Mouse (Mus musculus) right cerebral cortex, postnatal 4 days (tissue): ENCODE data around the gene Pitpnb.

ENCODE experiments used
- DNase-seq: peaks from one replicate; pipeline ENCODE4 v3.0.0-alpha.2; 2022

The Pitpnb gene

DNA sequence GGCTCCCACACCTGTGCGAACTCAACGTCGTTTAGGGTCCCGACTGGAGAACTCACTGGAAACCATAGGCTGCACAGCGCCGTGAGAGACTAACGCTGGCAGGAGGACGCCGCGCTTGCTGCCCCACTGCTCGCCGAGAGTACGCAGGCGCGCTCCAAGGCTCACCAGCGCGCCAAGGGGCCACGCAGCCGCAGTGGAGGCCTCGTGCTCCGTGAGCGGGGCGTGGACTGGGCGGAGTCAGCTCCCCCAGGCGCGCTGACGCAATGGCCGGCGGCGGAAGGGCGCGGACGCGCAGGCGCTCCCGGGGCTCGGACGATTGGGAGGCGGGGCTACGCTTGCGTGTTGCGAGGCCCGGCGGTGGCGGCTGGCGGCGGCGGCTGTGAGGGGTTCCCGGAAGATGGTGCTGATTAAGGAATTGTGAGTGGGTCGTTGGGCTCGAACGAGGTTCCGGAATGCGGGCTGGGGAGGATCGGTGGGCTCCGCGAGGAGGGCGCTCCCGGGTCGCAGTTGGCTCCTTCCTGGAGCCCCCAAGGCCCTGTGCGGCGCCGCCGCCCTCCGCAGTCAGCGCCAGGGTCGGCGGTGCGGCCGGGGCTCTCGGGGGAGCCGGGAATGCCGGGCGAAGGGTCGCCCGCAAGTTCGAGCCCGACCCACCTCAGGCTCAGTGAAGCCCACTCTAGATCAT lies at the start of gene Pitpnb:
Gene Pitpnb, plus strand, starts transcription at position 347 of the 682 bp plus-strand sequence.
- peak; percentile 98 for DNase-seq

DNA sequence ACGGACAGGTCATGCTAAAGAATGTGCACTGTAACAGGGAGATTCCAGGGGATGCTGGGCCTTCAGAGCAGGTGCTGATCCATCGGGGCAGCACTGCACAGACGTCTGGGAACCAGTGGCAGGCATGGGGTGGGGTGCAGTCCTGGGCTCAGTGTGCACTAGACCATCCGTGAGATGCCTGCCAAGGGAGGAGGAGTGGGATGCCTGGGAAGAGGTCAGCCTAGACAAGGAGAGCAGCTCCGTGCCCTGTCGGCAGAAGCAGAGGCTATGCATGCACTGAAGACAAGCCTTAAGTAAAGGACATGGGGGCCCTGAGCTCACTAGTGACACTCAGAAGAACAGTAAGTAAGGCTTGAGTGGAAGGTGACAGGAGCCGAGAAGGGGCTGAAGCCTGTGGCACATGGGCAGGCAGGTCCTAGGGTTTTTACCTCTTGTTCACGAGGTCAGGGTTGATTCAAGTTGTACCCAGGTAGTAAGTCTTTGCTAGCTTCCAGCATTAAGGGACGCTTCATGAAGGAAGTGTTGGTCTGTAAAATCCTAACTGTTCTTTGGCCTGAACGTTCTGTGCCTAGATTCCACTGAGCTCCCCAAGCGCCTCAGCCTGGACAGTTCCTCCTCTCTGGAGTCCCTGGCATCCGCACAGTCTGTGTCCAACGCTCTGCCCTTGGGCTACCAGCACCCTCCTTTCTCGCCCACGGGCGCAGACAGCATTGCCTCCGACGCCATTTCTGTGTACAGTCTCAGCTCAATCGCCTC lies 46.0 kb upstream of the Pitpnb start:
- no peak for DNase-seq

DNA sequence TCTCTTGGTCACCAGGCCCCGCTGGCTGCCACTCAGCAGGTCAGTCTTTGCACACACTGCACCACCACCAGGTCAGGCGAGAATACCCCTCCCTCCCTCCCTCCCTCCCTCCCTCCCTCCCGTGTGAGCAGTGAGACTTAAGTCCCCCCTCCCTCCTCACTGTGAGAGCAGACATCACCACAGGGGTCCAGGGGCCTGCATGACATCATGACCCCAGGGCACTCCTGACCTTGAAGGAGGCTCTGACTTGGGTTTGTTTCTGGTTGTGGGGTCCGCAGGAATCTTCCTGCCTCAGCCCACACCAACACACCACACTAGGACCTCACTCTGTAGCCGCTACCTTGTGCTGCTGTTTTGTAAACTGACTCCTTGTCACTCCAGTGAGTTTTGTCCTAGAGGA lies 43.0 kb upstream of the Pitpnb start:
- DNase-seq = no peak

DNA sequence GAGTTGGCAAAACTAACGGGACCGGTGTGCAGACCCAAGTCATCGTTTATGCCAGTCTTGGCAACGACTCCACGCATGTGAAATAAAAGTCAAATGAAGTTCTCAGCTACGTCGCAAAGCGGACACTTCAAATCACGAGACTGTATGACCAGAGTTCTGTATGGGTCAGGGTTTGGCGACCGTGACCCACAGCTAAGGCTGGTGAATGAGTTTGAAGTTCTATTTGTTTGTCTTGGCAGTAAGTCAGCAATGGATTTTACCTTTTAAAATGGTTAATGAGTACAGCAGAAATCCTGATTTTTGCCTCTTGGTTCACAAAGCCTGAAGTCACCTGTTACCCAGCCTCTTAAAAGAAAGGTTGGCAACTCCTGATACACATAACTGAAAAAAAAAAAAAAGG lies 42.1 kb upstream of the Pitpnb start:
- DNase-seq = no peak

DNA sequence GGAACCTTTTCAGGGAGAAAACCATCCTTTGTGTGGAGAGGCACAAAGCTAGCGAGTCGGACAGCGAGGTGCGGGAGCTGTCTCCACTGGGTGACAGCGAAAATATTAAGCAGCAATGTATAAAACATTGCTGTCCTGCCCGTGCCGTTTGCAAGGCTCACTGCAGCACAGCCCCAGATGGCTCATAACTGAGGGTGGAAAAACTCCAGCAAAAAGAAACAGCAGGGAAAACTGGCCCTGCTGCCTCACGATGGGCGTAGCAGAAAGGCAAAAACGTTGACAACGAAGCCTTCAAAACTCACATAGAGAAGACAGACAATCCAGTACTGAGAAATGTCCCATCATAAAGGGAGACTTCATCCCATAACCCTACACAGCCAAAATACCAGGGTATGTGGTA lies 40.5 kb upstream of the Pitpnb start:
- DNase-seq = no peak

DNA sequence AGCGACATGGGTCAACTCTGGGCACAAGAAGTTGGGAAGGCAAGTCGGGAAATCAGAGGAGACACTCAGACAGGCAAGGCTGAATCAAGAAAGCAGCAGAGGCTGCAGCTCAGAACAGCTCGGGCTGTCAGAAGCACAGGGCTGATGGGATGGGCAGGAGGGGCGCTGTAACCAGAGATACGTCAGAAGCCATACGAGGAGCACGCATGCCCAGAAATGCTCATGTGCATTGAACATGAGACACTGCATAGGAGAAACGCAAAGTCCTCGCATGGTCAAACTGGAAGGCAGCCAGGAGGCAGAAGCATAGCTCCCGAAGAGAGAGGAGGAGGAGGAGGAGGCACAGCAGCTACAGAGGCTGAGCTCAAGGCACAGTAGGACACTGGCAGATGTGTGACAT lies 38.9 kb upstream of the Pitpnb start:
- DNase-seq = peak; percentile 70

DNA sequence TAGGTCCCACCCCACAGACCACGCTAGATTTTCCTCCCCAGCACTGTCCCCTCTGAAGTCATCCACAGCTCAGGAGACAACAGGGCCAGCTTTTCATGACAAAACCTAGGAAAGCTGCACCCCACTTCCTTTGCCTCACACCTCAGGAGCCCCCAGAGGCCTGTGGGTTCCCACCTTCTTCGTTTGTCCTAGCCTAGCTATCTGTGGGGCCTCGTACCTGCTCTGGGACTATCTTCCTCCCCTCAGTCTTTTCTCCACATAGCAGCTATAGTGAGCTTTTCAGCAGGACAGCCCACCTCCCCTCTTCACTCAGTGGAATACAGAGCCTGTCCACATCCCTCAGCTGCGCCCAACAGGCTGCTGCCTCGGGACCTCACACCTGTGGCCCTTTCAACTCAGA lies 32.8 kb upstream of the Pitpnb start:
- no peak for DNase-seq

DNA sequence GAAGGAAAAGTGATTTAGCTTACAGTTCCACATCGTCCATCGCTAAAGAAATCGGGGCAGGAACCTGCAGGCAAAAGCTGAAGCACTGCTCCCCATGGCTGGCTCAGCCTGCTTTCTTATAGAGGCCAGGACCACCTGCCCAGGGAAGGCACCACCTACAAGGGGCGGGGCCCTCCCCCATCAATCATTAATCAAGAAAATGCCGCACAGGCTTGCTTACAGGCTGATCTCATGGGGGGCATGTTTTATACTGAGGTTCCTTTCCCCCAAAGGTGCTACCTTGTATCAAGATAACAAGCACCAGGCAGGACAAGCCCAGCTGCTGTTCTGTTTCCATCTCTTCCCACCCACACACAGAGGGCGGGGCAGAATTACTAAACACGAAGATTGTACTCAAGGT lies 31.9 kb upstream of the Pitpnb start:
- no peak for DNase-seq

DNA sequence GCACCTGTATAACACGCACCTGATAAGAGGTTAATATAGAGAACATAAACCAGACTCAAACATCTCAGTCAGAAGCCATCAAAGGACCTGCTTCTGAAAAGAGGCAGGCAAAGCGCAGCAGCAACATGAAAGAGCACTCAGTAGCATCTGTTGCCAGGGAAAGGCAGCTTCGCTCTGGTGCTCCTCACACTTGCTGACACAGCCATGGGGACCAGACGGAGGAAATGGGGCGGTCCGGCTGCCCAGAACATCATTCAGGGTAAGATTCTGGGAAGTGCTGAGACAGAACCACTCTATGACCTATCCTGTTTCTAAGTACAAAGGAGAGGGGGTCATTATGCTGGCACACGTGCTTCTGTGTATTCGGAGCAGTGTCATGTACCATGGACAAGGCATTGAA lies 29.8 kb upstream of the Pitpnb start:
- no peak for DNase-seq

DNA sequence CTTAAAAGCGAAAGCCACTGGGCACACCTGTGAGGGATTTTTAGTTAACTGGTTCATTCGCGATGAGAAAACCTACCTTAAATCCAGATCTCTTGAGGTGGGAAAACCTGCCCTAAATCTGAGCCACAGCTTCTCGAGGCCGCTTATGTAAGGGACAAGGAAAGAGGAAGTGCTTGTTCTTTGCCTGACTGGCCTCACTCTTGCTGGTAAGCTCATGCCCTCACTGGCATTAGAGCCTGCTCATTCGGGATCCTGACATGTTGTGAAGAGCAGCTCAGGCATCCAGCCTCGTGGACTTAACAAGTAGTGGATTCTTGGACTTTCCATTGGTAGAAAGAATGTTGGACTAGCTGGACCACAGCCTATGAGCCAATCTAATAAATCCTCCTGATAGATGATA lies 28.8 kb upstream of the Pitpnb start:
- DNase-seq = no peak

DNA sequence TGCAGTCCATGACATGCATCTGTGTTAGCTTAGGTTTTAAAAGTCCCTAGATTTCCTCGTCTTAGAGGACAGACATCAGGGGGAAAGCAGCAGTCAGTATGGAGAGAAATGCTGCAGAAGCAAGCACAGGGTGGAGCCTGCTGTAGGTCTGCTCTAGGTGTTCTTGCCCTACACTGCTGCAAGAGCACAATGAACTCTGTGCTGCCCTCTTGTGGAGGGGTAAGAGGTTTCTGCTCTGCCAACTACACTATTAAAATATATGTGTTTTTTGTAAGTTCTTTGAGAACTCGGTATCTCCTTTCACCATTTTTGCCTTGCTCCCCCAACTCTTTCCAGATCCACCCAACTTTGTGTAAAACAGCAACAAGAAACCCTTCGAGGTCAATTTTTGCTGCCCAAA lies 25.8 kb upstream of the Pitpnb start:
- no peak for DNase-seq

DNA sequence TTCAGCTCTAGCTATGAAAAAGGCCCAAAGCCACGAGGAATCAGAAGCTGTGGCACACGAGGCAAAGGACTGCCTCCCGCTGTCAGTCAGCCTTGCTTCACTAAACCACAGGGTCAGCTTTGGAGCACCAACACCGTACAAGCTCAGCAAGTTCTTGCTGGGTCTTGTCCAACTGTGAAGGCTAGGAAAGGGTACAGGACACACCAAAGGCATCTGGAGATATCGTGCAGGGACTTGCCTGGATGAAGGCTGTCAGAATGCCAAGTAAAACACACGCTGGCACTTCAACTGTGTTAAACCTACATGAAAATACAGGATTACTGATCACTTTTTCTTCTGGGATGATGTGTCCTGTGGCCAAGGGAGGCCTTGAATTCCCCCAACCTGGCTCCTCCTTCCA lies 20.4 kb upstream of the Pitpnb start:
- DNase-seq = no peak

DNA sequence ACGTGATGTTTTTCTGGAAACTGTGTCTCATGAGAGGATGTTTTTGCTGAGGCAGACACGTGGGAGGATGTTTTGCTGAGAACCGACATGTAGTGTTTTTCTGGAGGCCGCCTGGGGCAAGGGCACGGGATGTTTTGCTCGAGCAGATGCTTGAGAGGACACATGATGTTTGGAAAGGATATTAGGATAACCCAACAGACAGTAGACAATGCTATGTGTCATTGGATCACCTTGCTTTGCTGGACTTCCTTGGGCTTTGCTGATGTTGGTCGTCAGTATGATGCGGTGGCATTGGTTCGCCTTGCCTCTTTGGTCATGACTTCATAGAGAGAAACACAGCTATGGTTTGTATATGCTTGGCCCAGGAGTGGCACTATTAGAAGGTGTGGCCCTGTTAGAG lies 16.7 kb upstream of the Pitpnb start:
- DNase-seq = no peak

DNA sequence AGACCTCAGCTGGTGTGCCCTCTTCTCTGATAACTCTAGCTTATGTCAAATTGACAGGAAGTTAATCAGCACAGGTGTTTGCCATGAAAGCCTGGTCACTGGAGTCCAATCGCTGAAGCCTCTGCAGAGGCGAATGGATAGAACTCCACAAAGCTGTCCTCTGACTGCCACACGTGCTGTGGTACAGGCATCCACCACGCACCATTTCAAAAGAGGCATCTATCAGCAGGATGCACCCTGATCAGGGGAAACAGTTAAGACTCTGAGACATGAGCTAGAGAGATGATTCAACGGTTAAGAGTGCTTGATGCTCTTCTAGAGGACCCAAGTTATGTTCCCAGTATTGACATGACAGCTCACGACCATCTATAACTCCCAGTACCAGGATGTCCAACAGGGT lies 15.5 kb upstream of the Pitpnb start:
- DNase-seq = no peak

DNA sequence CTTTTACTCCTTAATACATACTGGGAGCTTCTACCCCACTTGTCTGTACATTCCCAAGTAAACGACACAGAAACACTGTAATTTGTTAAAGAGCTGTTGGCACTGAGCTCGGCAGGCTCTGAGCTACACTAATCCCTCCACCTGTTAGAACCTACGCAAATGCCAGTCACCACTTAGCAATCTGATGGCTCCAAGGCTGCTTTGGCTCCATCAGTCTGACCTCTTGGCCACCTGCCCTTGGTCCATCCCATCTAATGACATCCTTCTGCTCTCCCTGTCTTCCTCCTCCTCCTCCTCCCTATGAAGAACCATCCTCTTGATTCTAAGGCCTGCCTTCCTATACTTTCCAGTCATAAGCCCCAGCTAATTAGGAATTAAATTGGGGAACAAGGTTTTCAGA lies 13.0 kb upstream of the Pitpnb start:
- DNase-seq = no peak

DNA sequence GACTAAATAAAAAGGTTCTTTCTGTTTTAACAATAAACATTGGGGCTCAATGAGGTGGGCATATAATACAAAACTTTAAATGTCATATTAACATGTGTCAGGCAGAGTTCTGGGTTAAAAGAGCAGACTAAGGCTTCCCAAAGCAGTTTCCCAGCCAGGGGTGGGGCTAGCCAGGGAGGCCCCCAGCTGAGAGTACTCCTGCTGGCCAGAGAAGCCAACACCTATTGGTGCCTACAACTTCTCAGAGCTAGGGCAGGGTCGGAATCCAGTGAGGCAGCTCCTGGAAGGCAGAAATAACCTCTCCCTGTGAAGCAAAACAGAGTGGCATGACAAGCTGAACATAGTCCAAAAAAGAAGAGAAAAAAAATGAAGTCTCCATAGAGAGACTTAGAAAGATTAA lies 11.6 kb upstream of the Pitpnb start:
- no peak for DNase-seq

DNA sequence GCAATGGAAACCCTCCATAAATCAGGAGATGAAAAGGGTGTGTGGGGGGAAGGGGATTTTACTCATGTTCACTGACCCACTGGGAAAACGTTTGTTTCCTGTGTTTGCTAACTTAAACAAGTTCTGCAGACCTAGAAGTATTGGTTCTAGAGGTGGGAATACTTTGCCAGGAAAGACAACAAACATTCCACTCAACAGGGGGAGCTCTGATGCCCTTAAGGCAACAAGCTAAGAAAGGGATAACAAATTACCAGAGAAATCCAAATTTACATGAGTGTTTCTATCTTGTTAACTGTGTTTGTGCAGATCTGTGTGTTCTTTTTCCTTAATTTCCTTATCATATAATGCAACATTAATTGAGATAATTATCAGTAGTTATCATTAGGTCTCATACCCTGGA lies 4.8 kb upstream of the Pitpnb start:
- no peak for DNase-seq

DNA sequence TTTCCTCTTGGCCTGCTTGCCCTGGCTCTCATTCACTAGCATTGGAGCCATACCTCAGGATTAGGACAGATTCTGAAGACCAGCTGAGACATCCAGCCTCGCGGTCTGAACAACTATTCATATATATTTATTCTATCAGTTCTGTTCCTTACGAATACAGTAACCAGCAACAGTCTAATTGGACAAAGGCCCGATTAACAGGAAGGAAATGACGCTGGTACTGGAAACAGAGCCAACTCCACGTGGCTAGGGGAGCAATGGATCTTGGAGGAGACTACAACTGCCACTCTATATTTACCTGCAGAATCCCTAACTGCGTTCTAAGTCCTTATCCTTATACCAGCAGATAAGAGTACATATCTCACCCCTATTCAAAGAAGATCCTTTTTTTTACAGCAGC lies 3.1 kb upstream of the Pitpnb start:
- no peak for DNase-seq

DNA sequence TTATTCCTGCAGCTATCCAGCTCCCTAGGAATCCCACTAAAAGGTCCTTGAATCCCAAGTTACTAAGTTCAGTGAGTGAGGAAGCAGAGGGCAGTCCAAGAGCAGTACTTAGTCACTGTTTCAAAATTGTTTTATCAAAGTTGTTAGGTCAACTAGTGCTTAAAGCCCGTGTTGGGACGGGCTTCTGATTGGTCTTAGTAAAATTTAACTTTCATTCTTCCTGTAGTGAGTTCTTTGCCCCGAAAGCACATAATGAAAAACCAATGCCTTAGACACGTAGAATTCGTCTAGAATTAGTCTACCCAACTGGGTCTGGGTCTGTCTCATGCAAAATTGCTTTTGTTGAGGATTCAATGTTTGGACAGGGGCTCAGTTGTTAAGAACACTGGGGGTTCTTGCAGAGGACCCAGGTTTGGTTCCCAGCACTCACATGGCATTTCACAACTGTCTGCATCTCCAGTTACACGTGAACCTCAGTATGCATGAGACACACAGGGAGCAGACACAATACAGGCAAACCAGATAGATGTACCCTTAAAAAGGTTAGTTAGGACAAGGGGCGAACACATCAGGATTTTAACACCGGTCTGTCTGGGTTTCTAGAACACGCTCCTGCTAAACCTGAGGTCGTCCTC lies 664 bp upstream of the Pitpnb start:
- DNase-seq = no peak

DNA sequence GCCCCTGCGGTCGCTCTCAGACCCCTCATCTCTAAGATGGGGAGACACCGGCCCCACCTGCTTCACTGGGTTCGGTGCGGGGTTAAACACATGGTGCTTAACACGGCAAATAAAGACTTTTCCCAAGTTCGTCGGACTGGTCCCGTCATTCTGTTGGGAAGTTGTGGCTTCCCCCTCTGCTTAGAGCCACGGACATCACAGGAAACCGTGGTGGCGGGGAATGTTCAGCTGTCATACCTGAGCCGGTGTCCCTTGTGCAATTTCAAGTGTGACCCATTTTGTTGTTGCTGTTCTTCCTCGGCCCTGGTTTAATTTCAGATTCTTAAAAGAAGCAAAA lies 504 bp downstream of the Pitpnb start:
- no peak for DNase-seq

DNA sequence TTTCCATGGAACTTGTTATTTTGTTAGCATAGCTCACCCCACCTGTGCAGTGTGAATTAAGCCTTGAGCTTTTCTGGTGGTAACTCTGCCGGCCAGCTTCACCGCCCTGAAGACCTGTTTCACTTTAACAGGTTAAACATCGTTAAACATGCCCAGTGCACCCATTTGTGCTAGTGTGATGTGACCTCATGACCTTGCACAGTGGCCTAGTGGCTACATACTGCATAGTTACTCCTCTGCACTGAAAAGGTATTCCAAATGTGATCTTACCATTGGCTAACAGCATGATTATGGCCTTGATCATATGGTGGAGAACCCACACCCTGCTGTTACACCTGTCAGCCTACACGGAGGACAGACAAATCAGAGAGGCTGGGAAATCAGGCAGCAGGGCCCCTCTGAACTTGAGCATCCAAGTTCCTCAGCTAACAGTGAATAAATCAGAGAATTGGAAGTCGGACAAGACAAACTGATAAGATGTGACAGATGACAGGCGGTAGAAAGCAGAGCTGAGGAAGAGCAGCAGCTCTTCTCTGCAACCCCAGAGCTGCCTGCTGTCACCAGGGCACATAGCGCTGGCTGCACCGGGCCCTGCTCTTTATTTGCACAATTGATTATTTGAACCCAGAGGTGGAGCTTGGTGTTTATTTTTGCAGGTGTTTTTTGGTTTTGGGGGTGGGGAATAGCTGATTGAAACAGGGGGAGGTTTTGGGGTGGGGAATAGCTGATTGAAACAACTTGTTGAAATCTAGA lies 5.6 kb downstream of the Pitpnb start:
- no peak for DNase-seq

DNA sequence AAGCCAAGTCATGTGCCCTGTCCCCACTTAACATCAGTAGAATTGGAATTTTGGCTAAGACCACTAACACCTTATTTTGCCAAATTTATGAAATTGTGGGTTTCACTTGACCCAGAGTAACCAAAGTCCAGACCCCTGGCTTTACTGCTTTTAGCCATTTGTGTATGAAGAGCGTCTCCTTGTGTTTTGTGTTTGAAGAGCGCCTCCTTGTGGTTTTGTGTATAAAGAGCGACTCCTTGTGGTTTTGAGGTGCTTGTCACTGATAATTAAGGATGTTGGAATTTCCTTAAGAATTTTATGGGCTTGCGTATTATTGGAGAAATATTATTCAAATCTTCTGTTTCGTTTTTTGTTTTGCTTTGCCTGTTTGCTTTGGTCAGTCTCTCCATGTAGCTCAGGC lies 11.0 kb downstream of the Pitpnb start:
- DNase-seq = no peak

DNA sequence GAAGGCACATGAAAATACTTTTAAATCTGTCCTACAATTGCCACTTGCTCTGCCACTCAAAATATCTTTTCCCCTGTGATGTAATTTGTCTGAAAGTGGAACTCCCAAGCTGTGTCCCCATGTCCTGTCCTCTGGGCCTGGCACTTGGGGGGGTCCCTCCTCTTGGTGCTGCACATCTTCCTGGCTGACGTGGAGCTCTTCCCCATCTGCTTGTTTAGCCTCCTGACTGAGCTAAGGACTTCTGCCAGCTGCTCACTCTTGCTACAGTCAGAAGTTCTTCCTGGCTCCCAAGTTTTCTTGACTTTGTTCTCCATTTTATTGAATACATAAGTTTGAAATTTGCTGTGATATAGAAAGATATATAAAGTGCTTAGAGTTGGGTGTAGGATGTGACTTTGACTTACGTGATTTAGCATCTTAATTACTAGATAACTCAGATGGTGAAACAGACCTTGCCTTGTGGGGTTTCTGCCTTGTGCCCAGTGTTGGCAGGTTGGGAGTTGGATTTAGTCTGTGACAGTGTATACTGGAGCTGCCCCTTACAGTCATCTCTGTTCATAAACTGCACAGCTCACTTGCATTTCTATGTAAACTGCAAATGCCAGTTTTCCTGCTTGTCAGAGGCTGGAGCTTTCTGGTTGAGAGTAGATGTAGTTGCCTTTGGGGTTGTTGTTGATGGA lies 14.3 kb downstream of the Pitpnb start:
- DNase-seq = no peak
